Mouse (Mus musculus) cortical plate, adult 2 months (tissue): ENCODE results near the gene Bcat2. TPM values are rescaled to one million over a fixed set of nuclear protein-coding genes. Genes with fewer than 3 reads are reported as not detected.

ENCODE experiments used
- H3K27ac ChIP-seq: fragments of 200-500 bp; 2 replicates; pipeline ENCODE4 v1.5.1; 2012; ENCODE audit warnings: low read length, control low read depth, inconsistent platforms; ENCODE audit not compliant: insufficient read depth
- H3K4me1 ChIP-seq: fragments of 200-500 bp; 2 replicates; pipeline ENCODE4 v1.6.1; 2011; ENCODE audit warnings: low read length; ENCODE audit not compliant: control insufficient read depth, insufficient read depth
- H3K4me3 ChIP-seq: fragments of 200-500 bp; 2 replicates; pipeline ENCODE4 v1.5.1; 2011; ENCODE audit warnings: mild to moderate bottlenecking, low read length, control low read depth; ENCODE audit not compliant: insufficient read depth
- CTCF ChIP-seq: fragments of 200-500 bp; IDR thresholded peaks from 2 replicates; pipeline ENCODE4 v1.5.1; 2011; ENCODE audit warnings: mild to moderate bottlenecking, control low read depth, low read length; ENCODE audit not compliant: insufficient read depth; ENCODE audit errors: extremely low read depth
- POLR2A ChIP-seq: fragments of 200-500 bp; IDR thresholded peaks from 2 replicates; pipeline ENCODE4 v1.6.1; 2011; ENCODE audit warnings: mild to moderate bottlenecking, low read length, control low read depth; ENCODE audit not compliant: insufficient read depth; ENCODE audit errors: extremely low read depth
- polyA plus RNA-seq: library from polyadenylated mRNA; depleted of rRNA; stranded (reverse); fragments of >200 nt; gene quantifications from 2 replicates; pipeline ENCODE4 v1.2.3, GENCODE M21; 2012

Bcat2 gene
- polyA plus RNA-seq, 1 experiment, result 26.5 TPM

- Histone ChIP-seq H3K4me3 (no peak overlapping the region), H3K27ac (no peak overlapping the region), H3K4me1 (no peaks in the 10 kb centered on the region)
- TF ChIP-seq CTCF (no peak), POLR2A (no peak)
These were observed 20.1 kb upstream of the Bcat2 start for GRCm38 (mm10) chr7:45549641-45550436.

- Histone ChIP-seq H3K4me1 (no peaks in the 10 kb centered on the region), H3K4me3 (no peak overlapping the region), H3K27ac (no peak overlapping the region)
- TF ChIP-seq CTCF (no peak), POLR2A (no peak)
These were observed 19.0 kb upstream of the Bcat2 start for GRCm38 (mm10) chr7:45550821-45551511.

GRCm38 (mm10) chr7:45551512-45551883 is 18.5 kb upstream of the Bcat2 start:
- no peak overlapping the region for H3K4me3 ChIP-seq
- H3K27ac ChIP-seq, result no peak overlapping the region
- no peaks in the 10 kb centered on the region for H3K4me1 ChIP-seq
- TF ChIP-seq CTCF (no peak), POLR2A (no peak)

- no peak for TF ChIP-seq POLR2A
- no peak for TF ChIP-seq CTCF
- H3K27ac ChIP-seq, result no peak overlapping the region
These were observed 16.4 kb upstream of the Bcat2 start for GRCm38 (mm10) chr7:45553519-45553918.

GRCm38 (mm10) chr7:45553990-45554389 is 16.0 kb upstream of the Bcat2 start:
- TF ChIP-seq POLR2A (no peak), CTCF (no peak)
- H3K27ac ChIP-seq, result no peak overlapping the region
- no peak overlapping the region for H3K4me3 ChIP-seq
- no peaks in the 10 kb centered on the region for H3K4me1 ChIP-seq

More at GRCm38 (mm10) chr7:45553519-45553918, 16.4 kb upstream of the Bcat2 start:
- H3K4me3 ChIP-seq, result no peak overlapping the region
- no peaks in the 10 kb centered on the region for H3K4me1 ChIP-seq

- Histone ChIP-seq H3K27ac (no peak within 1 kb of the TSS), H3K4me1 (no peaks in the 10 kb centered on the region)
- no peak for TF ChIP-seq CTCF
- no peak for TF ChIP-seq POLR2A
These were observed 15.2 kb upstream of the Bcat2 start, which contains the start of gene Hsd17b14 for GRCm38 (mm10) chr7:45554744-45555143. Gene Hsd17b14 (plus strand): TSS chr7:45554893.

GRCm38 (mm10) chr7:45555787-45556186 is 14.2 kb upstream of the Bcat2 start:
- H3K27ac ChIP-seq, result no peak overlapping the region
- H3K4me1 ChIP-seq, result no peaks in the 10 kb centered on the region
- H3K4me3 ChIP-seq, result no peak overlapping the region
- TF ChIP-seq CTCF, result peak; percentile 74
- no peak for TF ChIP-seq POLR2A

More at GRCm38 (mm10) chr7:45554744-45555143, 15.2 kb upstream of the Bcat2 start, which contains the start of gene Hsd17b14:
- no peak within 1 kb of the TSS for H3K4me3 ChIP-seq

- no peak overlapping the region for H3K4me3 ChIP-seq
- H3K4me1 ChIP-seq, result no peaks in the 10 kb centered on the region
- H3K27ac ChIP-seq, result no peak overlapping the region
- no peak for TF ChIP-seq CTCF
- TF ChIP-seq POLR2A, result no peak
These were observed 11.0 kb upstream of the Bcat2 start for GRCm38 (mm10) chr7:45558907-45559306.

- H3K27ac ChIP-seq, result no peak overlapping the region
- TF ChIP-seq CTCF (no peak), POLR2A (no peak)
- H3K4me1 ChIP-seq, result no peaks in the 10 kb centered on the region
- H3K4me3 ChIP-seq, result no peak overlapping the region
These were observed 9.7 kb upstream of the Bcat2 start for GRCm38 (mm10) chr7:45560241-45560640.
